Mouse (Mus musculus) c-Kit-negative CD71-positive TER-119-positive erythroid progenitor cells, embryonic 14.5 days (primary cell): Measurements from ENCODE around the gene Naa80.

Source experiments
- DNase-seq: peaks from one replicate; pipeline ENCODE4 v3.0.0-alpha.2; 2013; ENCODE audit warnings: low read depth, low spot score

Gene Naa80

DNA sequence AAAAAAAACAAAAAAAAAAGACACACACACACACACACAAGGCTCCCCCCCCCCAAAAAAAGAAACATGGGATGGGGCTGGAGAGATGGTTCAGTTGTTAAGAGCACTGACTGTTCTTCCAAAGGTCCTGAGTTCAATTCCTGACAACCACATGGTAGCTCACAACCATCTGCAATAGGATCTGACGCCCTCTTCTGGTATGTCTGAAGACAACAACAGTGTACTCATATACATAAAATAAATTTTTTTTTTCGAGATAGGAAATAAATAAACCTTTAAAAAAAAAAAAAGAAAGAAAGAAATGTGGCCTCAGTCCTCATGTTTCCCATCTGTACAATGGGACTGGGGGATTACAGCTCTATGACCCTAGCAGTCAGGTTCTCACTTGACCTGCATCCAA, 38.8 kb downstream of the Naa80 start:
- DNase-seq: no peak

DNA sequence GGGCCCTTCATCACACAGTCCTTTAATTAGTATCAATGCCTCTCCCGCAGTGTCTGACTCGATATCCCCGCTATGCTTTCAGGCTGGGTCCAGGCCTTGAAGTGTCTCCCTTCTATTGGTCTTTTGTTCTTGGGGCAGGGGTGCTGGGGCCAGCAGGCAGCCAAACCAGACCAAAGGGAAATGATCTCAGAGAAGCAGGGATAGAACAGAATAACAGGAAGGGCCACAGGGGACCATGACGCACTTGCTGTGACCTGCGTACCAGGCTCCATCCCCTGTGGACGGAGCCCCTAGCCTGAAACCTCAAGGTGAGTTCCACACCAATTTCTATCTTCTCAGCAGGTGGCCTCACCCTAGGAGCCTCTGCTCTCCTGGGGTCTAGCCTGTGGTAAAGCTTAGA, 39.4 kb downstream of the Naa80 start:
- DNase-seq: no peak

DNA sequence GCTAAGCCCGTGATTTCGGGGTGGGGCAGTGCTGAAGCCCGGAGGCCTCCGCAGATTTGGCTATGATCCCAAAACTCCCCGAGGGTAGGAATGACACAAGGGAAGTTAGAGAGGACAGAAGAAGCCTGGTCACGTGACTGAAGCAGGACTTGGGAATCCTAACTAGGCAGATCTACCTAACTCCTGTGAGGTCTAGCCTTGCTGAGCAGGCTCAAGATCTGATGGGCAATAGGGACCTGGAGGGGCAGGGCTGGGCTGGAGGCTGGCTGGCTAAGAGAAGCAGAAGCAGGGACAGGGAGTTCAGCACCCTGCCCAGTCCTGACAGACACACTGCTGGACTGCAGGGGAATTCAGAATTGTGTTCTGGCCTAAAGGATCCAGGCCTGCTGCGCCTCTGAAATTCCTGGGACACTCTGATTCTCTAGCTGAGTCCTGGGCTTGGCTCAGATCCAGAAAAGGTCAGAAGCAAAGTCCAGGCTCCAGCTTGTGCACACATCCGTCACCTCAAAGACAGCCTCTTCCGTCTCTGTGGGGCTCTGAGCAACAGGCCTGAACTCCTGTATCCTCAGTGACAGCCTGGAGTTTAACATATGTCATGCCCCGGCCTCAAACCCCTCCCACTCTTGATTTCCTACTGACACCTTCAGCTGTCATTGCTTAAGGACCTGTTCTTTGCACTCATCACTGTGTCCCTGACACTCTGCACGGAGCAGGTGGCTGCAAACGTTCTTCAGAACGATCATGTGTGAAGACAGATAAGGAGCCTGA, 40.3 kb downstream of the Naa80 start:
- no peak for DNase-seq

DNA sequence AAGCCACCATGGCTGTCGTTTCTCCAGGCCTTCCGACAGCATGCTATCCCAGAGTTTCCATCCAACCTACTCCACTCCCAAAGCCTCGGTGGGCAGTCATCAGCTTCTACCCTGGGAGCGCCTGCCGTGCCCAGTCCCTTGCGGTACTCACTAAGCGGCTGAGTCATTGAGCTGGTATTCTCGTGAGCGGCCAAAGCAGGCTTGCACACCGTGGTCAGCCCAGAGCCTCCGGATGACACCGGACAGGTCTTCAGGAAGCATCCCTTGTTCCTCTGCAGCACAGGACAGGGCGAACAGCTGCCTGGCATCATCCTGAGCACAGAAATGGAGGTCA, 40.8 kb downstream of the Naa80 start:
- DNase-seq: no peak

DNA sequence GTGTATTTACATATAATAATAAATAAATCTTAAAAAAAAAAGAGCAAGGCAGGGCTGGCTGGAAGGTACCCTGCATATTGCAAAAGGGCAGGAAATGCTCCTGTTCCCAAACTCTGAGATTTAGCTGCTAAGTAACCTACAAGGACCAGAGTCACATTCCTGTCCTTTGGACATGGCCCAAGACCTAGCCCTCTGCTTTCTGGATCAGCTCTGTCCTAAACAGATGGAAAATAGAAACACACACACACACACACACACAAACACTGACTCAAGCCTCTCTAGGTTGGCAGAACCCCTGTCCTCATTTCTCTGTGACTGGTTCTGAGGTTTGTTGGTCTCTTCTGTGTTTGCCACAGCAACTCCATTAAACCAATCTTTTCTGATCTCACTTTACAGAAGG, 42.3 kb downstream of the Naa80 start:
- no peak for DNase-seq

DNA sequence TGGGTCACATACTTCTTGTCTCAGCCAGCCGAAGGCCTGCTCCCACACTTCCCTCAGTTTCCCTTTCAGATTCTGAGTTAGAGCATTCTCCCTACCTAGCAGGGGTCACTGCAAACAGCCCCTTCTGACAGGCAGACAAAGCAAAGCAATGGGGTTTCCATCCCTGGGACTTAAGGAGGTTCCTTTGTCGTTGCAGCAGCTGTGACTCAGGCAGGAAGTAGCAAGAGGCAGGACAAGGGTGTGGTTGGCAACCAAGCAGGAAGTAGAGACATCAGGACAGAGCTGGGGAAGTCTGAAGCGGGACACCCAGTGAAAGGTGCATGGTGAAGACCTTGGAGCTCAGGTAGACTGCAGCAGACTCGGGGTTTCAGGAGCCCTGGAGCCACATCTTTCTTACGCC, 45.9 kb downstream of the Naa80 start:
- no peak for DNase-seq

DNA sequence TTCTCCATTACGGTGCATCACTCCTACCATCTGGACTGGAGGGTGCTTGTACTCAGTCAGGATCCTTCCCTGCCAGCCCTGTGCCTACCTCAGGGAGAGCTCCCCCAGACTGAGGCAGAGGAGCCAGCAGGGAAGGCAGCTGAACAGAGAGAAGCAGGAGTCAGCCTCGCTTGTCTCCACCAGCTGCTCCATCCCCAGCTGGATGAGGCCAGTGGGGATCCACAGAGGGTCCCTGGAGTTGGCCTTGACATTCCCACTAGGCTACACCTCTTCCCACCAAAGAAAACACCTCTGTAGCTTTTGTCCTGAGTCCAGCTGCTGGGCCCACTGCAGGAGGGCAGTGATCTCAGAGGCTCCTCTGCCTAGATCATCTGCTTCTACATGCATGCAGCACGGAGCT, 46.3 kb downstream of the Naa80 start:
- no peak for DNase-seq

DNA sequence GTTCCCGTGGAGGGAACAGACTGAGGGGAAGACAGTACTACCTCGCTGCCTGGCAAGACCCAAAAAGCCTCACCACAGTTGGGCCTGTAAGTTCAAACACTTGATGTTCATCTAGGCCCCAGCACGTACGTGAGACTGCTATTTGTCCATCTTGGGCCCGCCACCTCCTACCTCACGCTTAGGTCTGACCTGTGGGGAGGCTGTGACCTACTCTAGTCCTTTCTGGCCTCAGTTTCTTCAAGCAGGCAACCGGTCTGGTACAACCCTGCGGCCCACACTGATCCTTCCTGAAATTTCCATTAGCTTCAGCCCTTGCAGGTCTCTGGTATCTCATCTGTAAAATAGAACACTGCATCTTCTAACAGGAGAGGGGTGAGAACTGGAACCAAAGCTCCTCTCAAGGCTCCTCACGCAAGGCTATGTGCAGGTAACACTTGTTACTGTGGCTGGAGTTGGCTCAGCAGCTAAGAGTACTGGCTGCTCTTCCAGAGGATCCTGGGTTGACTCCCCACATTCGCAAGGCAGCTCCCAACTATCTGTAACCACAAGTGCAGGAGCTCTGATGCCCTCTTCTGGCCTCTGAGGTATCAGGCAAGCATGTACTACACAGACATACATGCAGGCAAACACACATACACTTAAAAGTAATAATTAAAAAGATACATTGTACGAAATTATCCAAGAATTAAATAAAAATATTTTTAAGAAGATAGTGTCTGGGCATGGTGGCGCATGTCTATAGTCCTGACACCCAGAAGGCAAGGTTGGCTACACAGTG, 46.9 kb downstream of the Naa80 start:
- DNase-seq: no peak

DNA sequence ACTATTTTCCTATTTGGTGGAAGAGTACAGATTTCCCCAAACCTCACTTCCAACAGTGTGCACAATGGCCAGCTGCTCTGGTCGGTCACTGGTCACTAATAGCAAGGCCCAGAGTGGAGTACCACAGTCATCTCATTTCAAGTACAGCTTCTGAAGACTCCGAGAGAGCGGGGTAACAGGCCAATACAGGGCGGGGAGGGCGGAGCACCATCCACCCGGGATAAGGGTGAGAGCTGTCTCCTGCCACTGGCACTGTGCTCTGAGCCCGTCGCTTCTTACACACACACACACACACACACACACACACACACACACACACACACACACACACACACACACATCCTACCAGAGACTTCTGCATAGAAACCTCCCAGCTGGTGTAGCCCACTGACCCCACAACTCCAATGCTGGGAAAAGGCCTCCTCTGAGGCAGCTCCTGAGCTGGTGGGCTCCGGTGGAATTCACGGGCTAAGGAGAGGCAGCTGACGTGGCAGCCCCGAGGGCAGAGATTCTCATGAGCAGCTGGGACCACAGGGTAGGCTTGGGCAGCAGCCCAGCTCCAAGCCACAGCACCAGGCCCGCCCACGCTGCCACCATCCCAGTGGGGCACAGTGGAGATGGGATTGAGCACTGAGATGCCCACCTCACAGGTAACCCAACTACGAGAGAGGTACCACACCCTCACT, 47.6 kb downstream of the Naa80 start:
- no peak for DNase-seq

DNA sequence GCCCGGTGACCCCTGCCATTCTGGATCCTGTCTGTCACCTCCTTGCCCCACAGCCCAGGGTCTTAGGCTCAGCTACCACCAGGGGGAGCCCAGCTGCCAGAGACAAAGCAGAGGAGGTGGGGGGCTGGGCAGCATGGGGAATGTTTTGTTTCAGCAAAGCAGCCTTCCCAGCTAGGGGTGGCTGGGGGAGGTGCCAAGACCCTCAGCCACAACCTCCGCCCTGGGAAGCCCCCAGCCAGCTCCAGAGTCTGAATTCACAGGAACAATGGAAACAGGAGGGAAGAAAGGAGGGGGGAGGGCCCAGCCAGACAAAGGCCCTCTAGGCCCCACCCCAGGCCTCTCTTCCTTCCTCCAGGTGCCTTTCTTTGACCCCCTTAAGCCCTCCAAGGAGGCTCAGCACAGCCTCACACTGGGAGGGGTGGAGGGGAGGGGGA, 48.2 kb downstream of the Naa80 start:
- DNase-seq: no peak

DNA sequence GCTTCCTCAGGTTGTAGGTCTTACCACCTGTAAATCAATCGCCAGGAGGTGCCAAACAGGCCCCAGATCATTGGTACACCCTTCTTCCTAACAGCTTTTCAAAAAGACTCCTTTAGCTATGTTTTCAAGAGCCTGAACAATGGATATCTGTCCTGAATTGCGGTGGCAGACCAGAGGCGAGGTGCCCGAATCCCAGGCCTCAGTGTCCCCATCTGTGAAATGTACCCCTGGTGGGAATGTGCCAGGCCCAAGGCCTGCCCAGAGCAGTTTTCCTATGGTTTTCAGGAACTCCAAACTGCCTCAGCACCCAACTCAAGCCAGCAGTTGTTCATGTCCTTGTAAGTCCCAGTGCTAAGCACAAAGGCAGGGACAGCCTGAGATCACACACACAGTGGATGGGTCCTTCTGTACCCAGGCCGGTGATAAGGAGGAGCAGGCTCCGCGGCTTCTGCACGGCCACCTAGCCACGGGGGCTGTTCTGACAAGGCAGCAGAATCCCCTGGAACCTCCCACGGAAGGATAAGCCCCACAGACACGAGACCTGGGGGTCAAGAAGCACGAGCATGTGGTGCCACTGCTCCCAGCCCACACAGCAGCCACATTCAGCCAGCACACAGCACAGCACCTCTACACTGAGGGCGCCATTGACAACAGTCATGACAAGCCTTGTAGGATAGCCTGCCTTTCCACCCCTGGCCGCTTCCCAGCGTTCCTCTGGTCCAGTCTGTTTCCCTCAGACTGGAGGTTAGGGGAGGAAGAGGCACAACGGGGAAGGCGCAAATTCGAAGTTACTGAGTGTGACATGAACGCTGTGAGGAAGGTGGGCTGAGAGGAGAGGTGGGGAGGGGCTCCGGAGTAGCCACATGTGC, 48.9 kb downstream of the Naa80 start:
- no peak for DNase-seq

DNA sequence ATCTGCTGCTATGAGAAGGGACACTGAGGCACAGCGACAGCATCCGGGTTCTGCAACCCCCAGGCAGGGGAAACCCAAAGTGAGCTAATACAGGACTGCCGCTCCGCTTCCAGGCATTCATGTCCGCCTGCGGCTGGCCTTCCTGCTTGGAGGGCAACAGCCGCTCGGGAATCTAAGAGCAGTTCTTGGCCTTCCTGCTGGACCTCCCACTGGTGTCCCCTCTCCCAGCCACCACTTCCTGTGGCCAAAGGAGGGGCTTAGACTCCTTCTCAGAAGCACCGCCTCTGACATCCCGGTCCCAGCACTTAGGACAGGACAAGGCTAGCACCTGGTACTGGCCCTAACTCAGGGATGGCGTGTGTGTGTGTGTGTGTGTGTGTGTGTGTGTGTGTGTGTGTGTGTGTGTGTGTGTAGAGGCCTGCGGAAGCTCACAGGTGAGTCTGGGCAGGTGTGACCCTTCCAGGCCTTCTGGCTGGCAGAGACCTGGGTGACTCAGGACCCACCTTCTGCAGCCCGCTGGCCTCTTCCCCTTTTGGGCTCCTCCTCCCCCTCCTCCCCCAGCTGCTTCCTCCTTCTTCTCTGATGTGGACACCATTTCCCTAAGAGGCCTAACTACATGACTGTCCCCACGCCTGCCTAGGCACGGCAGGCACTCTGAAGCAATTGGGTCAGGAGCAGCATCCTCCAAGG, 50.2 kb downstream of the Naa80 start:
- no peak for DNase-seq

DNA sequence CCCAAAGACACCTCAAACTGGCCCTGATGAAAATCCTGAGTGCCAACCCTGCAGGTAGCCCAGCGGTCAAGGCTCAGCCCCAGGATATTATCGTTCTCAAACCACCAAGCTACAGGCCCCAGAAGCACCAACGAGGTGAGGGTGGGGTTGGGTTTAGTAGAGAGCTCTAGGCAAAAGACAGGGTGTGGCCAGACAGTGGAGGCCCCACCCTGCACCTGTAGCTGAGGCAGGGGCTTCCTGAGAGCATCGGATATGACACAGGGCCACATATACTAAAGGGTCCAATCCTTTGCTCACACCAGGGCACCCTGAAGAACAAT, 50.7 kb downstream of the Naa80 start:
- no peak for DNase-seq

DNA sequence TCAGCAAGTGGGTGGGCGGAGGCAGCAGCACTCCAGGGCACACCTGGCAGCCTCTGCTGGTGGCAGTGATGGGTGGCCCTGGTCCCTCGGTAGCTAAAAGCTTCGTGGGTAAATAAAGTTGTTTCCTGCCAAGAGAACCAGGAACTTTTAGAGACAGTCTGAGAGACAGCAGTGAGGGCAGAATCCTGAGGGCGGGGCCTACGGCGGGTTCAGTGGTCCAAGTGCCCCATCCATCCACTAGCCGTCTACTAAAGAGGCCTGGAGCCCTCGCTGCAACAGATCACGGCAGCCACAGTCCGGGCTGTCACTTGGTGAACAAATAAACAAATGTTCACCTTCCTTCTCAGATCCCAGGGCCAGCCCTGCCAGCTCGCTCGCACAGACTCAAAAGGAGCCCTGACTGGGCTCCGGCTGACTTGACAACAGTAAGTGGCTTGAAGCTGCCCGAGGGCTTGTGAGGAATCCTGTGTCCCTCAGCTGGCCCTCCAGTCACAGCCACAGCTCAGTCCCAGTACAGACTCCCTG, 51.3 kb downstream of the Naa80 start:
- DNase-seq: no peak

DNA sequence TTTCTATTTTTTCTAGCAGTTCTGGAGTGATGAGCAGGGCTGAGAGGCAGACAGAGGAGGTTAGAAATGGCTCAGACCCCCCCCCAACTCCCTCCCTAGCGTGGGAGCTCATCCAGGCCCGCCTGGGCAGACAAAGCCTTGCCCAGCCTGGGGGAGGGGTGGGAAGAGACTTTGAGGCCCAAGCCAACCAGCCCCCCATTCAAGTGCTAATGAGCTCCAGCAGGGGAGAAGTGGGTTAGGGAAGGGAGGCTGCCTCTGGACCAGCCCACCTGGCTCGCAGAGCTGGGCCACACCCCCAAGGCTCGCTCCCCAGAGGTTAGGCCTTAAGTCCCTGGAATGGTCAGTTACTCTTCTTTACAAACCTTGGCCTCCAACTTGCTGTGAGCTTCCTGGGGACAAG, 51.9 kb downstream of the Naa80 start:
- DNase-seq: no peak

DNA sequence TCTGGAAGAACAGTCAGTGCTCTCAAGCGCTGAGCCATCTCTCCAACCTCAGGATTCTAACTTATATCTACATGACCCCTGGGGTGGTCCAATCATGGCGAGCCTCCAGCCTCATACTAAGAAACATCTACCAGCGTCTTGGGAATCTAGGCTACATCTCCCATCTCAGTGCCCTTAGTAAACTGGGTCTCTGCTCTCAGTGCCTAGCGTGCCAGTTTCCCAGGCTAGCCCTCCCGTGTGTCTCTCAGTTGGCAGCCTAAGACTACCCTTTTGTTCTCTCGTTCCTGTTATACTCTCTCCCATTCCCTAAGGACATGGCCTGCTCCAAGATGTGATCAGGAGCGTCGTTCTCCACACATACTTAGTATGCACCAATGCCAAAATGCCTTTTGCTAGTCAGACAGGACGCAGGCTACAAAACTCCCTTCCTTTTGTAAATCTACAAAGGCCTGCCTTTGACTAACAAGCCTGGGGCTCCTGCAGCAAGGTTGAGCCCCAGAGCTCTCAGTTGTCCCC, 52.7 kb downstream of the Naa80 start:
- no peak for DNase-seq

DNA sequence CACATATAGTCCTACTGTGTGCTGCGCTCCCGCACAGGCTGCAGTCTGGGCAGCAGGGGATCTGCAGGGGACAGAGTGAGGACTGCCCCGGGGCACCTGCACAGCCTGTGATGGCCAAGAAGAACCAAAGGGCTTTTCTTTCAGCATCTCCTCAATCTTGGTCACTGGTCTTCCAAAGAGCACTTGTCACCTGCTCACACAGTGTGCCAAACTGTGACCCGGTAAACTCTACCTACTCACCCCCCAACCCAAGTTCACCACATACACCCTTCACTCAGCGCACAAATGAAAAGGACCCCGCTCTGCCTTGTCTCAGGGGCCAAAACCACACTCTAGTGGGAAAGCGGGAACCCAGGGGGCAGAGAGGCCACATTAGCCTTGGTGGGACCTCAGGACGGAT, 53.2 kb downstream of the Naa80 start:
- DNase-seq: no peak

DNA sequence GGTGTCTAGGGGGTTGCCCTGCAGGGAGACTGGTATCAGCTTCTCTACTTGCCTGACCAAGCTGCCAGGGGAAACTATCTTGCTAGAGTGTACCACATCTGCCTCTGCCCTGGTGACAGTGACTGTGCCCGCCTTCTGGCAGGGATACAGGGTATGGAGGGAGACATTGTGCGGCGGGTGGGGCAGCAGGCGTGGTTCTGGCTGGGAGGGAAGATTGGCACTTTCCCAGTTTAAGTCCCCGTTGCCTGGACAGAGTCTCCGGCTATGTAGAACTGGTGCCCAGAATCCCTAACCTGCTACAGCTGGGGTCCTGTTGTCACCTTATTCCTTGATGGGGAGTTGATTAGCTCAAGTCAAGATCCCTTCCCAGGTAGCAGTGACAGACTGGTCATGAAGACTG, 53.8 kb downstream of the Naa80 start:
- DNase-seq: no peak

DNA sequence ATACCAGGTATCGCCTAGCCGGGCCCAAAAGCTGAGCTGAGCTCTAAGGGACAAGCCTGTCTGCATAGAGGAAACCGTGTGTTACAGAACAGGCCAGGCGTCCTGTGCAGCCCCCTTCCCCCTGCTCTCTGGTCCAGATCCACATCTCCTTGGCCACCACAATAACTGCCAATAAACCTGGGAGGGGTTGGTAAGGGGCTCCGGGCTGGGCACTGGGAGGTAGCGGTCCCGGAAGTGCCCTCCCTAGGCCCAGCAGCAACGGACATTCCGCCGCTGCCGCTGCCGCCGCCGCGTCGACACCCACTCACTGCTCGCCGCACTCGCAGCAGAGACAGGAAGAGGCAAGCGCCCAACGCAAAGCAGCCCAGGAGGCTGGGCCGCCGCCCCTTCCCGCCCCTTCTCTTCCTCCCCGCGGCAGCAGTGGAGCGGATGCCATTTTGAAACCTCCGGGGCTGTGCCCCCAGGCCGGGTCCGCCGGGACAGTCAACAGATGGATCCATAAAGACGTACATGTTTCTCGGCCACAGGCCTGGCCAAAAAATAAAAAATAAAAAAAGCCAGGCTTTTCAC, 54.5 kb downstream of the Naa80 start:
- no peak for DNase-seq
